Mouse (Mus musculus): ENCODE data around the gene Zfp710. TPM values are rescaled to one million over a fixed set of nuclear protein-coding genes. Genes with fewer than 3 reads are reported as not detected.

Gene Zfp710
- total and polyA plus RNA-seq, 3 experiments, result 14.8 to 19.1 TPM; not detected in 1

GRCm38 (mm10) chr7:80132541-80132940 lies 107.9 kb downstream of the Zfp710 start (continued):
- TF ChIP-seq BHLHE40 (IDR thresholded peaks at IDR 0.05; ENCODE audit: borderline replicate concordance, low read depth, low read length) (no peak), TBP (IDR thresholded peaks at IDR 0.05; ENCODE audit: low read depth, low read length) (no peak), MAX (IDR thresholded peaks at IDR 0.05; ENCODE audit: low read length) (peak; percentile 43; the same call in 1 of the 2 replicates), USF1 (IDR thresholded peaks at IDR 0.05; ENCODE audit: low read depth, low read length) (no peak), USF2 (IDR thresholded peaks at IDR 0.05; ENCODE audit: borderline replicate concordance in 1 of 2, insufficient read depth in 1 of 2, low read depth in 1 of 2, low read length in 2 of 2) (no peak), ZC3H11A (IDR thresholded peaks at IDR 0.05; ENCODE audit: low read depth, low read length) (peak; percentile 79), ZKSCAN1 (IDR thresholded peaks at IDR 0.05; ENCODE audit: low read depth, low read length) (no peak), TCF12 (IDR thresholded peaks at IDR 0.05; ENCODE audit: low read depth, low read length) (no peak)

- Histone ChIP-seq H3K4me1 (ENCODE audit: control insufficient read depth in 1 of 2, insufficient read depth in 2 of 2, low read length in 2 of 2) (peaks cover 0 to 8% of the 10 kb centered on the region in 2 experiments; a peak in 1 of 4 replicates), H3K27ac (ENCODE audit: control insufficient read depth, low read depth, low read length) (no peak overlapping the region), H3K36me3 (ENCODE audit: control insufficient read depth in 1 of 2, insufficient read depth in 2 of 2, low read length in 2 of 2) (no peaks in the 10 kb centered on the region), H3K4me3 (ENCODE audit: control insufficient read depth in 1 of 2, insufficient read depth in 1 of 2, low read depth in 2 of 2, low read length in 2 of 2) (no peak overlapping the region), H3K79me2 (ENCODE audit: control insufficient read depth, insufficient read depth, low read length, poor library complexity) (no peaks in the 10 kb centered on the region), H3K9me3 (replicated peaks; ENCODE audit: insufficient read depth, low read length) (no peaks in the 10 kb centered on the region), H3K27me3 (ENCODE audit: control insufficient read depth in 1 of 2, insufficient read depth in 2 of 2, low read length in 2 of 2) (no peaks in the 10 kb centered on the region), H3K9ac (ENCODE audit: control insufficient read depth, low read depth, low read length, poor library complexity, severe bottlenecking) (no peak overlapping the region)
- no peak for DNase-seq (ENCODE audit: low read depth, low spot score)
- no peak for TF ChIP-seq SIN3A (IDR thresholded peaks at IDR 0.05; ENCODE audit: low read length)
- no peak for TF ChIP-seq ZMIZ1 (IDR thresholded peaks at IDR 0.05; ENCODE audit: low read depth, low read length)
- TF ChIP-seq CHD1 (IDR thresholded peaks at IDR 0.05; ENCODE audit: low read depth, low read length), result no peak
- peak; percentile 35 for TF ChIP-seq CHD2 (IDR thresholded peaks at IDR 0.05; ENCODE audit: low read length)
- TF ChIP-seq ETS1 (IDR thresholded peaks at IDR 0.05; ENCODE audit: low read depth, low read length), result peak; percentile 25; the same call in 1 of the 2 replicates
- TF ChIP-seq MAFK (IDR thresholded peaks at IDR 0.05; ENCODE audit: borderline replicate concordance, low read depth, low read length), result no peak
Measured at GRCm38 (mm10) chr7:80134454-80135172, 110.0 kb downstream of the Zfp710 start.

GRCm38 (mm10) chr7:80135173-80135532 lies 110.5 kb downstream of the Zfp710 start:
- no peak overlapping the region for H3K4me3 ChIP-seq (ENCODE audit: control insufficient read depth in 1 of 2, insufficient read depth in 1 of 2, low read depth in 2 of 2, low read length in 2 of 2)
- H3K27ac ChIP-seq (ENCODE audit: control insufficient read depth, low read depth, low read length), result no peak overlapping the region
- peaks cover 0 to 8% of the 10 kb centered on the region in 2 experiments; a peak in 1 of 4 replicates for H3K4me1 ChIP-seq (ENCODE audit: control insufficient read depth in 1 of 2, insufficient read depth in 2 of 2, low read length in 2 of 2)

More at GRCm38 (mm10) chr7:80135173-80135532, 110.5 kb downstream of the Zfp710 start:
- Histone ChIP-seq H3K27me3 (ENCODE audit: control insufficient read depth in 1 of 2, insufficient read depth in 2 of 2, low read length in 2 of 2) (no peaks in the 10 kb centered on the region), H3K9me3 (replicated peaks; ENCODE audit: insufficient read depth, low read length) (no peaks in the 10 kb centered on the region), H3K9ac (ENCODE audit: control insufficient read depth, low read depth, low read length, poor library complexity, severe bottlenecking) (no peak overlapping the region), H3K79me2 (ENCODE audit: control insufficient read depth, insufficient read depth, low read length, poor library complexity) (no peaks in the 10 kb centered on the region), H3K36me3 (ENCODE audit: control insufficient read depth in 1 of 2, insufficient read depth in 2 of 2, low read length in 2 of 2) (no peaks in the 10 kb centered on the region)
- TF ChIP-seq ETS1 (IDR thresholded peaks at IDR 0.05; ENCODE audit: low read depth, low read length) (0 out of 2 replicates have a peak, but pooled peaks have one; percentile 24), TAL1 (IDR thresholded peaks at IDR 0.05; ENCODE audit: low read length) (peak; percentile 69), TCF12 (IDR thresholded peaks at IDR 0.05; ENCODE audit: low read depth, low read length) (0 out of 2 replicates have a peak, but pooled peaks have one; percentile 40), POLR2AphosphoS2 (IDR thresholded peaks at IDR 0.05; ENCODE audit: low read length) (no peak), TBP (IDR thresholded peaks at IDR 0.05; ENCODE audit: low read depth, low read length) (no peak), EP300 (IDR thresholded peaks at IDR 0.05; ENCODE audit: low read depth in 1 of 2, low read length in 2 of 2) (peak; percentile 22 to 38; a peak in 1 of 4 replicates)
- peak; percentile 42 for DNase-seq (ENCODE audit: low read depth, low spot score)

Data from MEL (cell line).